Mouse (Mus musculus) intestine, postnatal 0 days (tissue): ENCODE results near the gene Acsl5. TPM values are rescaled to one million over a fixed set of nuclear protein-coding genes. Genes with fewer than 3 reads are reported as not detected.

Experiments used
- ATAC-seq: fragments of 200-750 bp; cut with Nextera tagmentation; 2 replicates; pipeline ENCODE4 v1.8.0; 2017; ENCODE audit warnings: mild to moderate bottlenecking, moderate TSS enrichment, moderate library complexity
- H3K27ac ChIP-seq: fragments of 300-500 bp; sonication (generic); 2 replicates; pipeline ENCODE4 v1.5.1; 2014; ENCODE audit warnings: mild to moderate bottlenecking, low read depth, low read length, moderate library complexity
- H3K27me3 ChIP-seq: fragments of 300-500 bp; sonication (generic); replicated peaks from 2 replicates; pipeline ENCODE4 v1.6.1; 2014; ENCODE audit warnings: low read length, mixed read lengths; ENCODE audit not compliant: control insufficient read depth, insufficient read depth
- H3K36me3 ChIP-seq: fragments of 300-500 bp; sonication (generic); 2 replicates; pipeline ENCODE4 v1.6.1; 2014; ENCODE audit warnings: mild to moderate bottlenecking, moderate library complexity; ENCODE audit not compliant: control insufficient read depth, insufficient read depth
- H3K4me1 ChIP-seq: fragments of 300-500 bp; sonication (generic); replicated peaks from 2 replicates; pipeline ENCODE4 v1.6.1; 2014; ENCODE audit warnings: antibody characterized with exemption, low read length, mixed read lengths; ENCODE audit not compliant: control insufficient read depth, insufficient read depth
- H3K4me2 ChIP-seq: fragments of 300-500 bp; sonication (generic); replicated peaks from 2 replicates; pipeline ENCODE4 v1.6.1; 2014; ENCODE audit warnings: low read depth, mild to moderate bottlenecking, moderate library complexity
- H3K4me3 ChIP-seq: fragments of 300-500 bp; sonication (generic); 2 replicates; pipeline ENCODE4 v1.5.1; 2014; ENCODE audit warnings: low read depth, low read length
- H3K9ac ChIP-seq: fragments of 300-500 bp; sonication (generic); 2 replicates; pipeline ENCODE4 v1.6.1; 2014; ENCODE audit warnings: mild to moderate bottlenecking, low read depth, low read length
- H3K9me3 ChIP-seq: fragments of 300-500 bp; sonication (generic); 2 replicates; pipeline ENCODE4 v1.6.1; 2016; ENCODE audit warnings: mixed run types; ENCODE audit not compliant: control insufficient read depth
- CTCF ChIP-seq: sonication (generic); IDR thresholded peaks from 2 replicates; pipeline ENCODE4 v1.5.1; 2016; ENCODE audit warnings: low read depth, mild to moderate bottlenecking, control low read depth, antibody characterized with exemption, moderate library complexity
- WGBS: fragments of 180-500 bp; shearing (Covaris S2); extraction: QIAGEN DNeasy Blood & Tissue Kit; methylation state at CpG from one replicate; pipeline ENCODE4 v1.1.7; 2014; 5-methylcytosine and 5-hydroxymethylcytosine counted together
- polyA plus RNA-seq: library from polyadenylated mRNA; unstranded; fragments of >200 nt; fragmentation: Nextera tagmentation; extraction: Ambion mirVana; gene quantifications from 2 replicates; pipeline ENCODE4 v1.2.1, GENCODE M21; 2015

Acsl5 gene
- polyA plus RNA-seq, 1 experiment from 2014 or later, result 1,862 TPM

- no peak for TF ChIP-seq CTCF
- Histone ChIP-seq H3K4me3 (no peak overlapping the region), H3K27me3 (no peaks in the 10 kb centered on the region), H3K4me2 (no peak overlapping the region), H3K27ac (no peak overlapping the region), H3K9me3 (no peaks in the 10 kb centered on the region), H3K4me1 (no peaks in the 10 kb centered on the region), H3K36me3 (no peaks in the 10 kb centered on the region), H3K9ac (no peak overlapping the region)
- 26% methylated on average over 2 of the region's 2 CpGs for WGBS
- ATAC-seq, result no peak
Measured at GRCm38 (mm10) chr19:55236026-55236425, 15.7 kb upstream of the Acsl5 start.

GRCm38 (mm10) chr19:55236564-55236963 lies 15.2 kb upstream of the Acsl5 start:
- WGBS, result 69% methylated on average over 5 of the region's 5 CpGs

GRCm38 (mm10) chr19:55239766-55240426 lies 11.8 kb upstream of the Acsl5 start:
- 72% methylated on average over 6 of the region's 6 CpGs for WGBS
- Histone ChIP-seq H3K9me3 (no peaks in the 10 kb centered on the region), H3K4me3 (no peak overlapping the region), H3K9ac (no peak overlapping the region; the same call in 1 of the 2 replicates), H3K27ac (no peak overlapping the region), H3K36me3 (no peaks in the 10 kb centered on the region), H3K27me3 (no peaks in the 10 kb centered on the region), H3K4me2 (no peak overlapping the region), H3K4me1 (no peaks in the 10 kb centered on the region)
- no peak for ATAC-seq
- no peak for TF ChIP-seq CTCF

More at GRCm38 (mm10) chr19:55236564-55236963, 15.2 kb upstream of the Acsl5 start:
- Histone ChIP-seq H3K4me3 (no peak overlapping the region), H3K27me3 (no peaks in the 10 kb centered on the region), H3K4me1 (no peaks in the 10 kb centered on the region), H3K27ac (no peak overlapping the region), H3K4me2 (no peak overlapping the region), H3K36me3 (no peaks in the 10 kb centered on the region), H3K9me3 (no peaks in the 10 kb centered on the region), H3K9ac (no peak overlapping the region)
- no peak for TF ChIP-seq CTCF
- no peak for ATAC-seq

- no peak within 1 kb of the TSS for H3K4me2 ChIP-seq
- H3K4me3 ChIP-seq, result no peak within 1 kb of the TSS
- H3K9ac ChIP-seq, result no peak within 1 kb of the TSS
- no peaks in the 10 kb centered on the region for H3K36me3 ChIP-seq
- WGBS, result 84% methylated on average over 6 of the region's 6 CpGs
- no peak for TF ChIP-seq CTCF
- no peaks in the 10 kb centered on the region for H3K4me1 ChIP-seq
- H3K27ac ChIP-seq, result no peak within 1 kb of the TSS
- H3K9me3 ChIP-seq, result no peaks in the 10 kb centered on the region
- no peak for ATAC-seq
- no peaks in the 10 kb centered on the region for H3K27me3 ChIP-seq
Measured at GRCm38 (mm10) chr19:55241186-55241645, 10.5 kb upstream of the Acsl5 start, which contains the start of gene Gucy2g. Gene Gucy2g (minus strand): TSS chr19:55241236.

- Histone ChIP-seq H3K4me3 (no peak overlapping the region), H3K9me3 (no peaks in the 10 kb centered on the region), H3K4me2 (no peak overlapping the region), H3K4me1 (no peaks in the 10 kb centered on the region), H3K27me3 (no peaks in the 10 kb centered on the region), H3K9ac (no peak overlapping the region), H3K36me3 (no peaks in the 10 kb centered on the region), H3K27ac (peak overlapping the region; percentile 68)
- ATAC-seq, result peak; percentile 48
- TF ChIP-seq CTCF, result peak; percentile 73
- 30% methylated on average over 7 of the region's 7 CpGs for WGBS
Measured at GRCm38 (mm10) chr19:55244791-55245231, 6.9 kb upstream of the Acsl5 start.

- peak; percentile 70 for ATAC-seq
- Histone ChIP-seq H3K4me1 (peaks cover 7% of the 10 kb centered on the region), H3K27ac (peak overlapping the region; percentile 95), H3K27me3 (no peaks in the 10 kb centered on the region), H3K9ac (no peak overlapping the region), H3K4me3 (no peak overlapping the region), H3K36me3 (no peaks in the 10 kb centered on the region), H3K4me2 (0 out of 2 replicates have a peak overlapping the region, but pooled peaks have one; percentile 17), H3K9me3 (no peaks in the 10 kb centered on the region)
- no peak for TF ChIP-seq CTCF
- 51% methylated on average over 5 of the region's 5 CpGs for WGBS
Measured at GRCm38 (mm10) chr19:55247563-55247962, 4.2 kb upstream of the Acsl5 start.
